Mouse (Mus musculus) adipocyte (in vitro differentiated cells): ENCODE results near the gene Stard13.

Source experiments
- DNase-seq: peaks from one replicate; pipeline ENCODE4 v3.0.0-alpha.2; 2016; ENCODE audit warnings: low spot score

Stard13 gene

DNA sequence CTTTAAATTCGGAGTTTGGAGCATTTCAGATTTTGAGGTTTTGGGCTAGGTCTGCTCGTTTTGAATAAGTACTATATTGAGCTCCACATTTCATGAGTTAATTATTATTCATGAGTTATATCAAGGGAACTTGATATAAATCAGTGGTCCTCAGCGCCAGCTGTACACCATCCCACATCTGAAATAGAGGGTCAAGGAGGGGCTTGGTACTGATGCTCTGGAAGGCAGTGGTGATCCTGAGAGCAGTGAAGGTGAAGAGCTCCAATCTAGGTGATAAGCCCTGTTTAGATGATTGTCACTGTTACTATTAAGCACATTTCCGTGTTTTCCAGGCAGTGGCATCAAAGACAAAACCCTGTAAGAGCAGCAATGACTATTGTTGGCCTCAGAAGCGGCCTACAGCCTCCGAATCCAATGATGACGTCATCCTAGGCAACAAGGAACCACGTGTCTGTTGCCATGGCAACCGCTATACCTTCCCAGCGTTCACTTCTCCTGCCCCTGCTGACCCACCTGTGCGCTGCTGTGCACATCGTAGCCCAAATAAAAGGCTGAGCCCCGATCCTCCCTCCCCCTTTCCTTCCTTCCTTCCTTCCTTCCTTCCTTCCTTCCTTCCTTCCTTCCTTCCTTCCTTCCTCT lies 5.2 kb downstream of the Stard13 start:
- DNase-seq: no peak

DNA sequence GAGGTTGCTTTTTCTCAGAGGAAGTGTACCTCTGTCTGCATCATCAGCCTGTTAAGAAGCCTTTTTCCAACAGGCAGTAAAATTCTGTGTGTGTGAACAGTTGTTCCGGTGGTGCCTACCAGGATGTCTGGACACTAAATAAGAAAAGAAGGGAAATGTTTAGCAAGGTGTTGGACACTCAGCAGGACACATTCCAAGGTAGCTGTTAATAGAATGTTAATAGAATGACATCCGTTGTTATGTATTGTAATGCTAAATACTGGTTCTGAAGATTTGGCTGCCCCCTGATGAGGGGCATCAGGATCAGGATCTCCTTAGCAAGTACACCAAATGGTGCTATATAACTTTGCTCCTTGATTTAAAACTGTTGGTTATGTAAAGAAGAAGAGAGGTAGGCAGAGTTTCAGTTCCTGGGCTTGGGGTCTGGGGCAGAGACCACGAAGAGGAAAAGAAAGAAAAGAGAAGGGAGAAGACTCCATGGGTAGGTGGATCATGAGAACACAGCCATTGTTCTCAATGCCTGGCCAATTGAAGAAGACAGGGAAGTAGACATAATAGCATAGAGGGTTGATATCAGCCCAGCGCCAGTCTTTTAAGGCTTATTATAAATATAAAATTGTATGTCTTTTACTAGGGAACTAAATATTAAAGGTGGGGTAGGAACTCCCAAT lies 9.8 kb downstream of the Stard13 start:
- no peak for DNase-seq

DNA sequence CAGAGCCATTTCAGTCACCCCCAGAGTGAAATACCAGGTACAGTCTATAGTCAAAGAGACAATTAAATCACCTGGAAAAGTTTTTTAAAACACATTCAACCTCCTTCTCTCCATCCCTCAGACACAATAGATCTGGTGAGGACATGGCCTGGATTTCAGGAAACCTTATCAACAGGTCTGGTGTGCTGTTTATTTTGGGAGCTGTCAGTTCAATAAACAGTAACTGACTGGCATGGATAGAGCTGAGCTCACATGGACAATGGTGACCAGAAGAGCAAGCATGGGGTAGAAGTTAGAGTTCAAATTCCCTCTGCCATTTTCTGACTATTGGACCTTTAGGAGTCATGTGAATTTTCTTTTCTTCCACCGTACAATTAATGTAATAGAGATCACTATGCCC lies 10.8 kb downstream of the Stard13 start:
- DNase-seq: no peak

DNA sequence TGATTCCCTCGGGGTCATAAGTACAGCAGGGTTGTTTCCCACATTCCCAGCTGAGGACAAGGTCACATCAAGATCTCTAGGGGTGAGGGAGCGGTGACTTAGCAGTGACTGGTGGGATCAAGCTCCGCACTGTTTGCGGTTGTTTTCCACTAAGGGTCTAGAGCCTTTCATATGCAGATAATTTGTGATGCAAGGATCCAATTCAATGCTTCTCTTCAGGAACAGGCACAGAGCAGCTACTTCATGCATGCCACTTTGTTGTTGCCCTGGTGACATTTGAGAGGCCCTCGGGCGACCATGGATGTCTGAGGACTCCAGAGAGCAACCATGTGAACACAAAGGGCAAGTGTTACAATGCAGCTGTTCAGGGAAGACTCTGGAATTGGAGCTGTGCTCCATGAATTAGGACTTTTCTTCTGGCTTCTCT lies 14.9 kb downstream of the Stard13 start:
- peak; percentile 26 for DNase-seq

DNA sequence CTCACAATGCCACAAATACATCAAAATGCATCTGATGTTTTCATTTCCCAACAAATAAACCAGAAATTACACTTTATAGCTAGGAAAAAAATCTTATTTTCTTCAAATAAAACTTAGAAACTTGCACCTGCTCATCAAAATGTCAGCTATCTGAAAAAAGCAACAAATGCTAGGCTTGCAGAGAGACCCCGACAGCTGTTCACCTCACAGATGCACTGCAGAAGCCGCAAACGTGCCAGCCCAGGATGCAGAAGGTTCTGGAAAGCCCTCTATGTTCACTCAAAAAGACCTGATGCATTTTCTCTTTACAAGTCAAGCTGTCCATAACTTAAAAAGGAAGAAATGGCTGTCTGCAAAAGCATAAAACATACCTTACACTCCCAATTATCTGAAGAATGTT lies 20.5 kb downstream of the Stard13 start:
- no peak for DNase-seq

DNA sequence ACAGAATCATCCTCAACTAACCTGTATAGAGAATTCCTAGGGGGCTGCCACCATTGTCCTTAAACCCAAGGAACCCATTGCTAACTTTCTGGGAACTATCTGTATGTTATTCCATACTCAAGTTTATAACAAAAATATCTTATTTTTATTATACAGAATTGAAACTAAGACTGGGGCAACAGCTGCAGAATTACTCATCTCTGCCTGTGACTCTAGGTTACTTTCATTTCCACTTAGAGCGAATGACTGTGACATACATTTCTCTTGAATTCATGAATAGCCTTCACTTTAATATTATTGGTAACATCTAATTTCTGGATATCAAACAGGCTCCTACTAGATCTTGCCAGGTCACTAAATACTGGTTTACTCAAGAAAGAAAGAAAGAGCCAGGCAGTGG lies 22.8 kb downstream of the Stard13 start:
- DNase-seq: no peak

DNA sequence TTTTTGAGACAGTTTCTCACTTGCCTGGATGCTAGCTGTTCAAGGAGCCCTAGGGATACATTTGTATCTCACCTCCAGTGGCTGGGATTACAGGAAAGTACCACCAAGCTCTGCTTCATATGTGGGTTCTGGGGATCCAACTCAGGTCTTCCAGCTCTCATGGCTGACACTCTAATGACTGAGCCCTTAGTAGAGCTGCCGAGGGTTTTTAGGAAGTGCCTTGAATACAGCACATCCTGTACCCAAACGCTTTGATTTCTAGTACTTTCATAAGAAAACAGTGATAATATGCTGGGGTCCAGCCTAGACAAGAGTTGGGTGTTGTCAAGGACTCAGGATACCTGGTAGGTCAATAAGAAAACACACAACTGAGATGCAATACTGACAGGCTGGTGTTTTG lies 23.6 kb downstream of the Stard13 start:
- DNase-seq: no peak

DNA sequence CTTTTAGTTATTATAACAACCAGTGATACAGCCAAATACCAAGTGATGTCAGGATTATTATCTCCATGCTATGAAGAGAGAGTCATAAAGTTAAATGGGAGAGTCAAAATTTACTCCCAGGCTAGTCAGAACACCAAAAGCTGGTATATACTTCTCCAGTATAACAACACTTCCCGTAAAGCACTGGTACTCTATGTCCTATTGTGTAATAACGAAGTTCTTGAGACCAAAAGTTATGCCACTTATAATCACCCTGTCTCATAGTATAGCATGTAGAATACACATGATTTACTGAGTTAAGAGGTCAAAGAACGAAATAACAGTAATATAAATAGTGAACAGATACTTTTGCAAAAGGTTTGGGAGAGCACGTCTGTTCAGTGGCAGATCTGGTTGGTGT lies 28.6 kb downstream of the Stard13 start:
- DNase-seq: no peak

DNA sequence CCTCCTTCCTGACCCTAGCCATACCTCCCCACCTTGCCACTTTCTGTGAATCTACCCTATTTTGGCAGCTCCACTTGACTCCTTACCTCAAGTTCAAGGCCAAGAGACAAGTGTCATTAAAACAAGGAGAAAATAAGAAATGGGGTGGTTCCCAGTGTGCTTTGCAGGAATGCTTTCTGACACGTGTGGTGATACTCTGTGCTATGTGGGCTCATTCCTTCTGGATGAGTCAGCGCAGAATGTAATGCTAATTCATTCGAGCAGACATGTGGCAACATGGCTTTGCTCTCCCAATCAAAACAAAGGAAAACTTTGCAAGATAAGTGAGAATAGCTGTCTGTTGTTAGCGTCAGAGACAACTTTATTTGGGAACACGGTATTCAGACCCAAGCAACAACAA lies 30.7 kb downstream of the Stard13 start:
- peak; percentile 44 for DNase-seq

DNA sequence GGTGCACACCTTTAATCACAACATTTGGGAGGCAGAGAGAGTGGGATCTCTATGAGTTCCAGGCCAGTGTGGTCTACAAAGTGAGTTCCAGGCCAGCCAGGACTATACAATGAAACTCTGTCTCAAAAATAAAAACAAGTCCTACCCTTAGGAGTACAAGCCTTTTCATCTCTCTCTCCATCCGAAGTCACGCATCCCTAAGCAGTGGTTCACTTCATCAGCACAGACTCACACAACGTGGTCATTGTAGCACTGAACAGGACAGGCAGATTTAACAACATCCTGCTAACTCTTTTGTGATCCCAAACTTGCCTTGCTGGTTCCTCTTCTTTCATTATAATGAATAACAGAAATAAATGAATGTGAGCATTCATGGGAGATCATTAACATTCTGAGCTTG lies 32.4 kb downstream of the Stard13 start:
- DNase-seq: no peak

DNA sequence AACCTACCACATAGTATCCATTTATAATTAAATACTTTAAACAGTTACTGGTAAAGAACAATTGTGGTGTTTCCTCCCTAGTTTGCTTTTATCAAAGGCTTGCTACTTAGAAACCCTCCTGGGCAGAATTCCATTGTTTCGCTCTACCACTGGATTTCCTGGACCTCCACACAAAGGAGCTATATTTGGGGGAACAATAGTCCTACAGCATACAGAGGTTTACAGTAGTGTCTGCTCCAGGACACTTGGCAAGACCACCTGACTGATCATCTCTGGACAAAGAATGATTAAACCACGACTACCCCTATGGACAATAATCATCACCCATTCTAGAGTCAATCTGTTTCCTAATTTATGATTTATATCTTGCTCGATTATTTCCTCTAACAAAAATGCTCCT lies 34.4 kb downstream of the Stard13 start:
- DNase-seq: no peak

DNA sequence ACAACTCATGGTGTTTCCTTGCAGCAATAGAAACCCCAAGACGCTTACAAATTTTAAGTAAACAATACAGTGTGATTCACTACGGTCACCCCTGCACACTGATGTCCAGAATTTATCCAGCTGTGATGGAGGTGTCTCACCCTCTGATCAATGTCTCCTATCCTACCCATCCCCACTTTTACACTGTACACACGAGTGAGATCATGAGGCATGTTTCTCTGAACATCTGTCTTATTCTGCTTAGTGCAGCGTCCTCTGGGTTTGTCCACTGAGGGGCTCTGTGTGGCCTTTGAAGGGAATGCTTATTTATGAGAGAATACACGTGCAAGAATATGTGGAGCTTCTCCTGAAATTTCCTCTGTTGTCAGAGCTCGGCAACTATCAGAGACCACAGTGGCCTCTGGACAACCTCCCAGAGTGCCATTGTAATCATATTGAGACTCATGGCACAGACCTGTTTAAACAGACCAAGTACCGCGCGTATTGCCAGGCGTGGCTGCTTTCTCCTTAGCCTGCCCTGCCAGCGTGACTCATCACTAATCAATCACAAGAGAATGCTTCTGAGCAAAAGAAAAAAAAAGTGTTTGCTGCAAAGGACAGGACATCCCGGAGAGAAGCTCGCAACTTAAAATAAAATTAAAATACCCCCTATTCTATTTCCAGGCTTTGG lies 36.9 kb downstream of the Stard13 start:
- peak; percentile 63 for DNase-seq

DNA sequence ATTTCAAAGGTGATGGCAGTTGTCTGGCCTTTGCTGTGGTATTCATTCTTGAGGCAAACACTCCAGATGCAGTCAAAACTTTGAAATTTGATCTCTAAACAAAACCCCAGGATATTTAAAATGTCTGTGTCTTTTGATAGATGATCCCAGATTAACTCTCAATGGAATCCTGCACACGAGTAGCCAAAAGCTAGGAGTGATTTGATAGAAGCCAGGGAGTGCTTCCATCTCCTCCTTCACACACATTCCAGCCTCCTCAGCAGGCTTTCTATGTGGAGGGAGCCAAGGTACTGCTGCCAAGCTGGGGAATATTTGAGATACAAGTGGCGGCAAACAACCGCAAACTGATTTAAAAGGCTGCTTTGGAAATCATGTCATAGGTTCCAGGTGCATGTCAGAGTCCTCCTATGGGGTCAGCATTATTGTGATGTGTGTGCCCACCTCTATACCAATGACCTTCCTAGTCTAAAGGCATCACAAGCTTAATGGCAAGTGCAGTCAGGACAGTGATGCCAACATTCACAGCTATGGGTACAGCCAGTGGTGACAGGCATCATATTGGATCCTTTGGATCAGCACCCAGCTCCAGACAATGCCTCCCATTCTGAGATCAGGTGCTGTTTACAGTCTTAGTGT lies 39.6 kb downstream of the Stard13 start:
- no peak for DNase-seq

DNA sequence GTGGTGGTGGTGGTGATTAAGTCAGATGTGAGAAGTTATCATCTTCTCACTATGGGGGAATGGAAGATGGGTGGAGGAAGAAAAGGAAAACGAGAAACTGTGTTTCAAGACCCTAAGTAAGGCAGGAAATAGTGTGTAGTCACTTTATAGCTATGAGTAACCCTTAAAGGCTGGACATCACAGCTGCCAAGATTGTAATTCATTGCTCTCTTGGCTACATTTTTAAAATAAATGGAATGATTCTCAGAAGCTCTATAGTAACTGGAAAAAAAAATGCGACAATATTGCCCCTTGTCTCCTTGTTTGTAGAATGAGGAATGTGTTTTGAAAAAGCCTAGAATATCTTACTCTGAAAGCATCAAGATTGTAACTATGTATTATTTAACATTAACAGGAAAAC lies 41.4 kb downstream of the Stard13 start:
- no peak for DNase-seq

DNA sequence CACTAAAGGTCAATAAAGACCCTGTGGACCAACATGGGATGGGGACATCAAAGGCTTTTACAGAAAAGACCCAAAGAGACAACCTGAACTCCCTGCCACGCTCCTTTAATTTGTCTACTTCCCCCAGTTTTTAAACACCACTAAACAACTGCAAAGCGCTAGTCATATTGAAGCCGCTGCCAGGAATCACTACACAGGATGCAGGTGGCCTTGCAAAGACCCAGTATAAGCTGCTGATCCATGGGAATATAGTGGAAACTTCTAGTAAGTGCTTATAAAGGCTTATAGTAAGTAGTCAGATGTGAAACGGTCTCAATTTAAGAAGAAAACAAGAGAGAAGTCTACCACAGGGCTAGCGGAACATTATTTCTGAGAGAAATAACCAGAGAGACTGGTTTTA lies 42.9 kb downstream of the Stard13 start:
- DNase-seq: no peak

DNA sequence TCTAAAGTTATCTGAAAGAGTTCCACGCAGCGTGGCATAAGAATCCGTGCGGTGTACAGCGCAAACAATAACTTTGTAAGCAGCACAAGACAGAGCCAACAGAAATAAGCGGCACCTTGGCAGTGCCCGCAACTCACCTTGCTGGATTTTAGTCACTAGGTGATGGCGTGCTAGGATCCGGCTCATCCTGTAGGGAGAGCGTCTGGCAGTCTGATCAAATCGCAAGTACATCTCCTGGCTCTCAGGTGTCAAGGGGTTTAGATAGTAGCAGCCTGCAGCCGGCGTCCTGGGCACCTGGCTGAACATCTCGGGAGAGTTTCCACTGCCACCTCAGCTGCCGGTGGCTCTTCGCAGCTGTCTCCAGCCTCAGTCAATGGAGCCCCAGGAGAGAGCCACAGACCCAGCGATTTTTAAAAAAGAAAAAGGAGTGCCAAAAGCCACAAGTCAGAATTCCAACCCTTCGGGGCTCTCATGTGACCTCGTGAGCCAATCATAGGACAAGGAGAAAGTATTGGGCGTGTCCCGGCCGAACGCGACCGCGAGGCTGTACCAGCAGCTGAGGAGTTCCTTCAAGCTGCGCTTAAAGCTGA lies 43.8 kb downstream of the Stard13 start:
- peak; percentile 96 for DNase-seq

DNA sequence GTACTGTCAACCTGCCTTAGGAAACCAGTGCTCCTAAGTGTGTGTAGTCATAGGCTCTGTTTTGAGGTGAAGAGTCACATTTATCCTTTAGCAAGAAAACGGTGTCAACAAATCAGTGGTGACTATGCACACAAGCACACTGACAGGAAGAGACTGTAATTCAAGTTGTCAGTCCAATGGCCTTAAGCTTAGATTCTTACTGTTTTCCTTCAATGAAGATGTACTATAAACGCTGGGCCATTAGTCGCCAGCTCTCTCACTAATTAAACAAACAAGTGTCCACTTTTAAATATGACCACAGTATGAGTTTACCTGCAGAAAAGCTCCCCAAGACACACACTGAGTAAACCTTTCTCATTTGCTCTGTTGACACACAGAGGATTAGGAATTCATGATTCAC lies 44.3 kb downstream of the Stard13 start:
- peak; percentile 76 for DNase-seq

DNA sequence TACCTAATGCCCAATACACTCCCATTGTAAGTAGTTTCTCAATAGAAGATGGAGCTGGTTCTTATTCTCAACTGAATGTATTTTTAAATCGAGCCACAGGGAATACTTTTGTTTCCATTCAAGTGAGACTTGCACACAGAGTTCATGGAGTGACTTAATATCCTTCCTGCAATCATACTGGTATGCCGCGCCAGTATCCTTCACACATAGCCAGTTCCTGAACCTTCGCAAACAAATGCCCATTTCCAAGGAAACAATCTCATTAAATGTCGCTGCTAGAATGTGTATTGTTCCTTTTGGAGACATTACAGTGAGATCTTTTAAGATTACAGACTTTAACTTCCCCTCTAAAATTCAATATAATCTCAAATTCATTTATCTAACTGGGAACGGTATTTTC lies 45.0 kb downstream of the Stard13 start:
- no peak for DNase-seq

DNA sequence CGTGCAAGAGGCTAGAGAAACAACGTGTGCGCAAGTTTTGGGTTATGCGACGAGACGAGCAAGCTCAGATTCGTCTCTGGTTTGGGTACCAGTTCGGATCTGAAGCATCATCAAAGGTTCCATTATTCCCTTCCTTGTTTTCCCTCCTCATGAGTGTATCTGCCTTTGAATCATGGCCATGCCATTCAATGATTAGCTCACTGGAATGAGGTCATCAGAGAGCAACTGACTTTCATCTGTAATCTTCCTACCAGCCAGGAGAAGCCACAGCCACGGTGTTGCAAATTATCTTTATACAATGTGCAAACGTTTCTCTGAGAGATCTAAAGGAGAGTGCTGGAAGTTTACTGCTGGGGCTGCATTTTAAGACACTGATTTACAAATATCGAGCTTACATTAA lies 46.3 kb downstream of the Stard13 start:
- no peak for DNase-seq

DNA sequence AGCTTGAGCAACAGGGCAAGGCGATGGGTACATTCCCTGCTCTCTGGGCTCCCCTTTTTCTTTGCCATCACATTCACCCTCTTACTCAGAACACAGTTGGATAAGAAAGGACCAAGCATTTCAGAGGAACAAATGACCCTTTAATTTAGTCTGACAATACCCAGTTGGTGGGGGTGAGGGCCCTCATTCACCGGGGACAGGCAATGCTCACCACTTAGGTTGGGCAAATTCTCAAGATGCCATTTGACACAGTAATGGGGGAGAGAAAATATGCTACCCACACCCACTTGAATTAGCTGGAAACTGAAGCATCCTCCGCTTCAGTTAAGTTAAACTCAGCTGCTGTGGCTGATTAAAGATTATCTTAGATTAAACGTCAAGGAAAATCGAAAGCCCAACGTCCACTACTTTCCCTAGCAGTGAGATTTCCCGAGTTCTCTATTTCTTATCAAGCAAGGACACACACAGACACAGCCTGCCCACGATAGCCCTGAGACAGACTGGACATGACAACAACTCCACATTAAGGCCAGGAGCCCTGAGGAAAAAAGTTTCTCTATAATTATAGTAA lies 48.3 kb downstream of the Stard13 start:
- no peak for DNase-seq

DNA sequence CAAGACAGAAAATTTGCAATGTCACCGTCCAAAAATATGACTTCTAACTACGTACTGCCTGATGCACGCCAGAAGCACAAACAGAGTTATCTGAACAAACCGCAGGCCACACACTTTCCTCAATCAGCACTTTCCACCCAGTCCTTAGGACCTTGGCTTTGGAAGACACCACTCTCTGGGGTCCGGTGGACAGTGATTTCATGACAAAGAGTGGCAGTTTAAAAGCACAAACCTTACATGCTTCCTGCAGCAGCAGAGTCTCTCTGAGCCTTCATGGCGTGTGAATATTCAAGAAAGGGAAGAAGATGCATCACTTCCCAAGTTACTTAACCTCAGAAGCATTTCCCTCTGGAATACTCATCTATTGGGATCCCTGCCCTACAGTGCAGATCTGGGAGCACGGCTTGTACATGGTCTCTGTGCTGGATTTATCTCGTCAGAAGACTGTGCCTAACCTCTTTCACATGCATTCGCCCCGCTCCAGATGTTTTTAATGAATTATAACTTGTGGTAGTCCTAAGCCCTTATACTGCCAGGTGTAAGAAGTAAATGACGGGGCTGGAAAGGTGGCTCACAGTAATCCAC lies 49.9 kb downstream of the Stard13 start:
- no peak for DNase-seq

DNA sequence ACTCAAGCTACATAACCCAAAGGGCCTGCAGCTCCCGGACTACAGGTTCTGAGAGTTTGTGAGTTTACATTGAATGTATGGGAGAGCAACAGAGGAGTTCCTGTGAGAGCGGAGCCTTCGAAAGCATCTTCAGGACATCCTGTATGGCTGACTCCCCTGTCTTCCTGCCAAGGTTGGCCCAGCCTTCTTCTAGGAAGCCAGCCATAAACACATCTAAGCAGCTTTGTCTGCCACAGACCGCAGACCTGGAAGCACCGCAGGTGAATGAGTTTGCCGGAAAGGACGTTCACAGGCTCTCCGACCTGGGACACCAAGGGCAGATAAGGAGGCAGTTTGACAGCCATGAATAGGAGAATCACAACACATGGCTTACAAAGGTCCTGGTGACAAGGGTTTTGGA lies 52.3 kb downstream of the Stard13 start:
- no peak for DNase-seq
